ENCODE assay signal across 8 mouse cellular contexts in the genomic region with DNA sequence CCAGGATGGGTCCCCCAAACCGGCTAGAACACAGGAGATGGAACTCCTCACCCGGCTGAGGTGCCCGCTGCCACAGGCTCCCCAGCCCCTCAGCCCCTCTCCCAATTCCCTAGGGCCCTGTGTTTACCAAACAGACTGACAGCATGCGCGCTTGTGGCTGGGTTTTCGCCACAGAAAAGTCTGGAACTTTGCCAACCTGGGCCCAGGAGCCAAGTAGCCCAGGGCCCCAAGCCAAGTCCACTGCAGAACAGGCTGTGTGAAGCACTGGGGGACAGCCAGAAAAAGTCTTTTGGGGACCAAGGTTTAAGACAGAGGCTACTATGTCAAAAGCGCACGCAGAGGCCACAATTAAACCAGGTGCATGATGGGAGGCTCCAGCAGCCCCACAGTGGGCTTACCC. TPM values are rescaled to one million over a fixed set of nuclear protein-coding genes. Genes with fewer than 3 reads are reported as not detected.
DNase-seq lines count a peak whose midpoint lies in the region; ATAC-seq lines count a peak whose summit lies in the region.

No protein-coding gene starts in this region.

- H3K9me3 ChIP-seq in forebrain, embryonic 12.5 days = no peaks in the 10 kb centered on the region
- H3K9me3 ChIP-seq in midbrain, embryonic 16.5 days (replicated peaks; ENCODE audit: control insufficient read depth, low read length, poor library complexity, severe bottlenecking) = no peaks in the 10 kb centered on the region
- no peaks in the 10 kb centered on the region for H3K9me3 ChIP-seq in liver, embryonic 11.5 days (ENCODE audit: control insufficient read depth, low read length)

- H3K36me3 ChIP-seq in forebrain, embryonic 12.5 days (replicated peaks) = peaks cover 20% of the 10 kb centered on the region
- peaks cover 3% of the 10 kb centered on the region for H3K36me3 ChIP-seq in midbrain, embryonic 16.5 days (ENCODE audit: control insufficient read depth, insufficient read depth, low read length)
- no peaks in the 10 kb centered on the region for H3K36me3 ChIP-seq in liver, embryonic 11.5 days (ENCODE audit: control insufficient read depth, insufficient read depth, low read length)

- no peak for ATAC-seq in forebrain, embryonic 12.5 days (ENCODE audit: low FRiP score)
- ATAC-seq in midbrain, embryonic 16.5 days = 0 out of 2 replicates have a peak, but pooled peaks have one; percentile 15
- ATAC-seq in activated CD4-positive, CD25-positive, alpha-beta regulatory T cell, adult 4 months = no peak
- ATAC-seq in liver, embryonic 11.5 days (replicated peaks; ENCODE audit: low FRiP score) = no peak

- H3K4me1 ChIP-seq in forebrain, embryonic 12.5 days = peaks cover 63% of the 10 kb centered on the region
- H3K4me1 ChIP-seq in midbrain, embryonic 16.5 days (ENCODE audit: control insufficient read depth, insufficient read depth, low read length) = peaks cover 32% of the 10 kb centered on the region
- H3K4me1 ChIP-seq in liver, embryonic 11.5 days (replicated peaks; ENCODE audit: control insufficient read depth, insufficient read depth, low read length) = 0 out of 2 replicates have a peak, but pooled peaks cover 2% of the 10 kb centered on the region

- 0 out of 2 replicates have a peak, but pooled peaks cover 5% of the 10 kb centered on the region for H3K27me3 ChIP-seq in forebrain, embryonic 12.5 days
- no peaks in the 10 kb centered on the region for H3K27me3 ChIP-seq in midbrain, embryonic 16.5 days (ENCODE audit: control insufficient read depth, insufficient read depth, low read depth, low read length)
- no peaks in the 10 kb centered on the region; the same call in 1 of the 2 replicates for H3K27me3 ChIP-seq in liver, embryonic 11.5 days (replicated peaks; ENCODE audit: control insufficient read depth, insufficient read depth, low read length)

- DNase-seq in 3134 (ENCODE audit: extremely low read depth, insufficient read length, low spot score) (peak; percentile 50), NIH3T3 (ENCODE audit: low read depth) (peak; percentile 60)
- peak; percentile 85 for DNase-seq in heart, postnatal 4 days
- DNase-seq in left cerebral cortex, adult 11 months (ENCODE audit: low spot score) = peak; percentile 69
- no peak for DNase-seq in liver, embryonic 11.5 days (ENCODE audit: low spot score)

- H3K9ac ChIP-seq in forebrain, embryonic 12.5 days = 0 out of 2 replicates have a peak overlapping the region, but pooled peaks have one; percentile 13
- H3K9ac ChIP-seq in midbrain, embryonic 16.5 days (ENCODE audit: low read depth, low read length) = no peak overlapping the region
- no peak overlapping the region for H3K9ac ChIP-seq in liver, embryonic 11.5 days (ENCODE audit: low read depth, low read length)

- H3K4me2 ChIP-seq in forebrain, embryonic 12.5 days = no peak overlapping the region
- H3K4me2 ChIP-seq in midbrain, embryonic 16.5 days (ENCODE audit: low read length) = no peak overlapping the region
- H3K4me2 ChIP-seq in liver, embryonic 11.5 days = no peak overlapping the region

- 43% methylated on average over 8 of the region's 8 CpGs for WGBS in forebrain, embryonic 12.5 days
- 51% methylated on average over 8 of the region's 8 CpGs for WGBS in midbrain, embryonic 16.5 days
- whole genome bisulfite sequencing in liver, embryonic 11.5 days = 77% methylated on average over 8 of the region's 8 CpGs

- H3K4me3 ChIP-seq in forebrain, embryonic 12.5 days (replicated peaks) = no peak overlapping the region
- H3K4me3 ChIP-seq in midbrain, embryonic 16.5 days (ENCODE audit: low read depth, low read length) = no peak overlapping the region
- no peak overlapping the region for H3K4me3 ChIP-seq in liver, embryonic 11.5 days (ENCODE audit: low read depth, low read length)

- H3K27ac ChIP-seq in forebrain, embryonic 12.5 days = peak overlapping the region; percentile 33
- H3K27ac ChIP-seq in midbrain, embryonic 16.5 days (ENCODE audit: low read length) = peak overlapping the region; percentile 60; the same call in 1 of the 2 replicates
- no peak overlapping the region for H3K27ac ChIP-seq in liver, embryonic 11.5 days (ENCODE audit: low read depth, low read length)

RNA-seq across cellular contexts. Expression of a gene that starts 39.8 kb away (rescaled TPM):
- 6.9 and 10.2 TPM in 2 replicates for polyA plus RNA-seq in forebrain, embryonic 12.5 days (2016; fragmentation: Nextera tagmentation; extraction: Ambion mirVana)
- 1 to 10 TPM; 6.0 to 7.0 TPM for total RNA-seq in heart, postnatal 4 days (2021)
- 5.3 and 6.0 TPM in 2 replicates for polyA plus RNA-seq in midbrain, embryonic 16.5 days (2015; fragmentation: Nextera tagmentation; extraction: Ambion mirVana)
- not detected for polyA plus RNA-seq in activated CD4-positive, CD25-positive, alpha-beta regulatory T cell, adult 4 months (2017; shearing (Covaris generic))
- polyA plus RNA-seq in liver, embryonic 11.5 days (2014; fragmentation: Nextera tagmentation; extraction: Ambion mirVana) = 2.2 and 2.3 TPM in 2 replicates

RNA-seq across cellular contexts. Expression of a gene that starts 50.6 kb away (rescaled TPM):
- 0.67 and 0.69 TPM in 2 replicates for polyA plus RNA-seq in forebrain, embryonic 12.5 days (2016; fragmentation: Nextera tagmentation; extraction: Ambion mirVana)
- 1 to 10 TPM; 2.8 to 3.1 TPM for total RNA-seq in heart, postnatal 4 days (2021)
- polyA plus RNA-seq in midbrain, embryonic 16.5 days (2015; fragmentation: Nextera tagmentation; extraction: Ambion mirVana) = 1.3 and 1.9 TPM in 2 replicates
- under 1 TPM; 0.24 to 0.25 TPM for polyA plus RNA-seq in activated CD4-positive, CD25-positive, alpha-beta regulatory T cell, adult 4 months (2017; shearing (Covaris generic))
- polyA plus RNA-seq in liver, embryonic 11.5 days (2014; fragmentation: Nextera tagmentation; extraction: Ambion mirVana) = 0.56 and 0.78 TPM in 2 replicates
